Mouse (Mus musculus) embryonic fibroblast, embryonic 13.5 days (primary cell): ENCODE data around the gene Neo1.

ENCODE experiments used
- CTCF ChIP-seq: IDR thresholded peaks from 2 replicates; pipeline ENCODE4 v1.5.1; 2011; ENCODE audit warnings: mild to moderate bottlenecking, control low read depth, low read length, moderate library complexity, borderline replicate concordance; ENCODE audit not compliant: insufficient read depth
- POLR2A ChIP-seq: IDR thresholded peaks from 2 replicates; pipeline ENCODE4 v1.6.1; 2011; ENCODE audit warnings: low read depth, mild to moderate bottlenecking, control low read depth, low read length, moderate library complexity

GRCm38 (mm10) chr9:59035342-59036158, 691 bp downstream of the Neo1 start:
- no peak for TF ChIP-seq CTCF
- no peak for TF ChIP-seq POLR2A
